Mouse (Mus musculus) megakaryocyte, embryonic 14.5 days (primary cell): ENCODE measurements around the gene Mcpt4. TPM values are rescaled to one million over a fixed set of nuclear protein-coding genes. Genes with fewer than 3 reads are reported as not detected.
"Not testable (repeated sequence)": the region's sequence is repeated elsewhere in the genome, so short reads cannot be mapped to it uniquely, and the experiment has no call there.

Experiments
- H3K27me3 ChIP-seq: replicated peaks from 2 replicates; pipeline ENCODE3; 2012; ENCODE audit warnings: inconsistent platforms
- H3K36me3 ChIP-seq: replicated peaks from 2 replicates; pipeline ENCODE3; 2012; ENCODE audit warnings: low read length, inconsistent platforms, mixed read lengths
- H3K4me1 ChIP-seq: 2 replicates; pipeline ENCODE4 v1.6.1; 2012; ENCODE audit warnings: inconsistent platforms
- H3K4me3 ChIP-seq: replicated peaks from 2 replicates; pipeline ENCODE3; 2012; ENCODE audit warnings: moderate library complexity, mild to moderate bottlenecking, inconsistent platforms
- H3K9me3 ChIP-seq: 2 replicates; pipeline ENCODE4 v1.6.1; 2012; ENCODE audit warnings: inconsistent platforms
- FLI1 ChIP-seq: IDR thresholded peaks from 2 replicates; pipeline ENCODE4 v1.6.1; 2012; ENCODE audit warnings: low read length, inconsistent platforms, mixed read lengths
- GATA1 ChIP-seq: IDR thresholded peaks from 3 replicates; pipeline ENCODE4 v1.6.1; 2012; ENCODE audit warnings: mixed read lengths, low read length, inconsistent platforms, borderline replicate concordance
- polyA plus RNA-seq: library from polyadenylated mRNA; stranded (reverse); fragments of >175 nt; gene quantifications from 2 replicates; pipeline ENCODE4 v1.2.3, GENCODE M21; 2012; ENCODE audit warnings: low replicate concordance; ENCODE audit not compliant: insufficient read depth

Gene Mcpt4
- polyA plus RNA-seq = not detected in 2 replicates

DNA sequence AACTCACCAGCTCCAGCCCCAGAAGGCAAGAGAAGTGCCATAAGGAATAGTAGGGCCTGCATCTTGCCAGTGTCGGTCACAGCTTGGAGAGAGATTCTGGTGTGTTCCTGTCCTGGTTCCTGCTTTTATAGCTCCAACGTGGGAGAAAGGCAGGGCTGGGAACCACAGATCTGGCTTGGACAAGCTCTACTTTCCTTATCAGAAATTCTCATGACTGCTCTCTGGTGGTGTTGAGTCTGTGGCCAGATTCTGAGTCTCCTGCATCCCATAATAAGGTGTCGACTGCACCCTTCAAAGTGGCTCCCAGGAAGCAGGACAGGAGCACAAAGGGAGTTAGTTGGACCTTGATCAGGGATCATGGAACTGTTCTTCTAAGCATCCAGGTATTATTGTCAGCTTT is at the start of gene Mcpt4:
Gene Mcpt4, minus strand, starts transcription at position 101 of the 400 bp plus-strand sequence.
- peaks cover 12% of the 10 kb centered on the region for H3K27me3 ChIP-seq
- not testable (repeated sequence) for H3K9me3 ChIP-seq, H3K4me1 ChIP-seq, H3K4me3 ChIP-seq, H3K36me3 ChIP-seq

DNA sequence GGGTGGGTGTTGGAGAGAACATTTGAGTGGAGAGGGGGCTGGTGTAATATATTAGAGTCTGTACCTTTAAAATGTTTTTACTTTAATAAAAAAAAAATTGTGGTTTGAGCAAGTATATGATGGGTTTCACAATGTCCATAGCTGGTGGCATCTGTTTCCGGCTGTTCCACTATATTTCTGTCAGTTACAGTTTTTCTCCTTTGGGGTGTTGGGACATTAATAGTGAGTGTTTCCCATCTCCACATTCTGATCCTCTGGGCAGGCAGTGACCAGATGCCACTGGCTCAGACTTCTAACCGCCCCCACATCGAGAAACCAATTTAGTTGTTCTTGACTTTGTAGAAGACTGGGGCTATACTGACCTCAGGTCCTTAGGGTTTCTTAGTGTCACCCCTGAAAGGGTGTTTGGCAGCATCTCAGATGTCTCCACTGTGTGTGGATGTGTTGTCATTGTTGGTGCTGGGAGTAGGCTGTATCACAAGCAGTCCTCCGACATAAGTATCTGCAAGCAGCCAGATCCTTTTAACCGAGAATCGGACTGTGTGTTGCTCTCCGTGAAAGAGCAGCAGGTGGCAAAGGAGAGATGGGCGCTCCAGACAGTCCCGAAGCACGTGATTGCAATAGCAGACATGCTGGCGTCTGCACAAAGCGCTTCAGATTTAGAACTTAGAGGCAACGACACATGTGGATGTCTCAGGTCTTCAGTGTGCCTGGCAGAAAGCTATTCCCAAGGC is 43.5 kb upstream of the Mcpt4 start:
- TF ChIP-seq FLI1 (no peak), GATA1 (no peak)
- Histone ChIP-seq H3K4me1 (no peaks in the 10 kb centered on the region), H3K9me3 (peaks cover 2% of the 10 kb centered on the region), H3K27me3 (no peaks in the 10 kb centered on the region), H3K36me3 (no peaks in the 10 kb centered on the region), H3K4me3 (no peak overlapping the region)

DNA sequence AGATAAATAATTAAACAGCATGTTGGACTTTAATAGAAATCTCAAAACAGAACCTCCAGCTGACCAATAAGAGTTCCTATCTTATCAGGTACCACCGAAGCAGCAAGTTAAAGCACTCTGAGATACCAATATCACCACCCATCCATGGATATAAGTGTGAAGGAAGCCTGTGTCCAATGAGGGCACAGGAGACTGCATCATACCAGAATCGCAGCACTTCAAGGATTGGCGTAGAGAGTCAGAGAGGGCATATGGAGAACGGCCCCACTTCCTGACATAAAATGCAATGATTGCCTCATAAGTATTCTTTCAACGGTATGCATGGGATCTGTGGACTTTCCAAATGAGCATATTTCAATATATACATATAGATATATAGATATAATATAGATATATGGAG is 42.9 kb upstream of the Mcpt4 start:
- TF ChIP-seq GATA1 = no peak
- no peak for TF ChIP-seq FLI1
- no peaks in the 10 kb centered on the region for H3K36me3 ChIP-seq
- H3K27me3 ChIP-seq = no peaks in the 10 kb centered on the region

DNA sequence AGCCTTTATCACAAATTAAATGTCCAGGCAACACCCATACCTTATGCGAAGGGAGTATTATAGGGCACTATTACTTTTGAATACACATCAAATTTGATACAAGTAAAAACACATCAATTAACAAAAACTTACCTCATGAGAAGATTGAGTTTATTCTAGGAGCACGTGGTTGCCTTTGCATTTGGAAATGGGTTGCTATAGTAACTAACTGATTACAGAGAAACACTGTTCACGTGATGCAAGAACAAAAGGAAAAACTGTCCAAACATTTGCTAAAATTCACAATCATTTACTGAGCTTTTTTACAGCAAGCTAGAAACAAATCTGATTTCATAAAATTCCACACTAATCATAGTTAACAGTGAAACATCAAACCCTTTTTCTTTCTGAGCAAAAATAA is 41.3 kb upstream of the Mcpt4 start:
- H3K9me3 ChIP-seq = peaks cover 4% of the 10 kb centered on the region
- H3K27me3 ChIP-seq = no peaks in the 10 kb centered on the region
- H3K4me3 ChIP-seq = no peak overlapping the region
- no peak for TF ChIP-seq GATA1
- no peak for TF ChIP-seq FLI1
- H3K4me1 ChIP-seq = no peaks in the 10 kb centered on the region
- H3K36me3 ChIP-seq = no peaks in the 10 kb centered on the region

More for the DNA sequence above, 42.9 kb upstream of the Mcpt4 start:
- Histone ChIP-seq H3K9me3 (peaks cover 4% of the 10 kb centered on the region), H3K4me3 (no peak overlapping the region), H3K4me1 (no peaks in the 10 kb centered on the region)

DNA sequence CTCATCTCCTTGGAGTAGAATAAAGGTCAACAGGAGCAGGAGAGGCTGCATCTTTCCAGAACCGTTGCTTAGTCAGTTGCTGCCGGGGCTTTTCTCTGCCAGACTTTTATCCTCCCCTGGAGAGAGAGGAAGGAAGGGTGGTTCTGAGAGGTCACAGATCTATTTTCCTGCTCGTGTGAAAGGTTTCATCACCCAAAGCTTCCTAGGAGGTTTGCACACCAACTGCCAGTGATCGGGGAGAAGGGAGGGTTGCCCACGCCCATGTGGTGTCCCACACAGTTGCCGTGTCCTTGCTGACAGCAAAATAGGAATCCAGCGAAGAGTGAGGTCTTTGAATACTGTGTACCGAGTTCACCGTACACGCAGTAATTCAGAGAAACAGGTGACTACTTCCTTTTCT is 40.3 kb upstream of the Mcpt4 start, which contains the start of gene Ctsg:
Gene Ctsg, minus strand, starts transcription at position 189 of the 400 bp plus-strand sequence.
- TF ChIP-seq GATA1 (no peak), FLI1 (no peak)
- Histone ChIP-seq H3K9me3 (peaks cover 4% of the 10 kb centered on the region), H3K36me3 (no peaks in the 10 kb centered on the region), H3K4me1 (no peaks in the 10 kb centered on the region), H3K4me3 (no peak within 1 kb of the TSS), H3K27me3 (no peaks in the 10 kb centered on the region)

DNA sequence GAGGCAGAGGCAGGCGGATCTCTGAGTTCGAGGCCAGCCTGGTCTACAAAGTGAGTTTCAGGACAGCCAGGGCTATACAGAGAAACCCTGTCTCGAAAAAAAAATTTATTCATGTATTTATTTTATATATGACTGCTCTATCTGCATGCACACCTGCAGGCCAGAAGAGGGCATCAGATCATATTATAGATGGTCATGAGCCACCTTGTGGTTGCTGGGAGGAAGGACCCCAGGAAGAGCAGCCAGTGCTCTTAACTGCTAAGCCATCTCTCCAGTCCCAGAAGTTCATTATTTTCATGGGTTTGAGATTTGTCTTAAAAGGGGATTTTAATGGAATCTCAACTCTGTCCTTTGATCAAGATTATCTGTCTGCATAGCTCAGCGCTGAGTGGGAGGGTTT is 36.8 kb upstream of the Mcpt4 start:
- Histone ChIP-seq H3K4me3 (no peak overlapping the region), H3K36me3 (no peaks in the 10 kb centered on the region), H3K4me1 (no peaks in the 10 kb centered on the region), H3K9me3 (peaks cover 4% of the 10 kb centered on the region), H3K27me3 (no peaks in the 10 kb centered on the region)
- TF ChIP-seq GATA1 (no peak), FLI1 (no peak)

DNA sequence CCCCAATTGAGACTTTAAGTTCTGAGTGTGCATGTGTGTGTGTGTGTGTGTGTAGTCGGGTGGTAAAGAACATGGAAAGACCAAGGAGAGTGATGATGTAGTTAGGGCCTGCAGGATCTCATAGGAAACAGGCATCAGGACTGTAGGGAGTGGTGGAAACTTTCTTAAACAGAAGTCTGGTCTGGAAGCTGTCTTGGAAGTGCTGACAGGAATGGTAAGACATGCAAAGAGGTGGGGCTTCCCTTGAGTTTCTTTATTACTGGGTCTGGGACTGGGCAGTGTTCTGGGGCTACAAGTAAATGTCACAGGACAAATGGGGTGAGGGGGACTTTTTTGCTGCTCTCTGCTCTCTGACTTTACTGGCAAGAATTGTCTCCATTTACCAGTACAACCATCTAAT is 35.5 kb upstream of the Mcpt4 start:
- Histone ChIP-seq H3K4me3 (no peak overlapping the region), H3K4me1 (no peaks in the 10 kb centered on the region), H3K27me3 (no peaks in the 10 kb centered on the region), H3K9me3 (peaks cover 4% of the 10 kb centered on the region), H3K36me3 (no peaks in the 10 kb centered on the region)
- TF ChIP-seq GATA1 (no peak), FLI1 (no peak)

DNA sequence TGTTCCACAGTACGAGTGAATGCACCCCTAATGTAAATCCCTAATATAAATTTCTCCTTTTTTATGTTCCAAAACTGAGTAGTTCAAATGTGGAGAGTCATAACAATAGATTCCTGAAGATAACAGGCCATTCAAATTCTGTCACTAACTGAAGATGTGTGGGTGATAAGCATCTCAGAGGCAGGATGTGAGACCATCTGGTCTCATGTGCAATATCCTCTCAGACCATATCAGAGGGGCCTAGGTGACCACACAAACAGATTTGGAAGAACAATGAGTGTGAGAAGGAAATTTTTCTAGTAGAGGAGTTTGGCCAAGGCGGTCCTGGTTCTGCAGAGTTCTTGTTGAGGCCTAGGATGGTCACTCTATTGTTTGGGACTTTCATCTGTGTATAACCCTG is 31.2 kb upstream of the Mcpt4 start:
- Histone ChIP-seq H3K9me3 (no peaks in the 10 kb centered on the region), H3K4me3 (no peak overlapping the region), H3K4me1 (no peaks in the 10 kb centered on the region), H3K36me3 (no peaks in the 10 kb centered on the region), H3K27me3 (peaks cover 2% of the 10 kb centered on the region)
- TF ChIP-seq FLI1 (no peak), GATA1 (no peak)

DNA sequence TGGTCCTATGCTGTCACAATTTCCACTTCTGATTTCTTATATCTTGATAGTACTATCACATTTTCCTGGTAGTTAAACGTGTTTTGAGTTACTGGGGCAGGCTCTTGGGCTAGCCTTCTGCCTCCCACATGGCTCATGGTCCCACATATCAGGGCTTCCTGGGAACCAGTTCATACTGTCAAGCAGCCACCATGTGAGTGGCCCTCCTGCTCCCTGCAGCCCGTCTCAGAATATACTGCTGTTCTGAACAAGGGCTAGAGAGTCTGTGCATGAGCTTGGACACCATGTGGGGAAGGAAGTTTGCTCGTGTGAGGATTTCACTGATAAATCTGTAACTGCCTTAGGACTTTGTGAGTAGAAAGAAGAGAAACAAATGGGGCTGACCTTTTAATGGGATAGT is 24.6 kb upstream of the Mcpt4 start:
- Histone ChIP-seq H3K27me3 (peaks cover under 1% of the 10 kb centered on the region), H3K4me1 (no peaks in the 10 kb centered on the region), H3K36me3 (no peaks in the 10 kb centered on the region), H3K9me3 (no peaks in the 10 kb centered on the region), H3K4me3 (no peak overlapping the region)
- TF ChIP-seq GATA1 (no peak), FLI1 (no peak)

DNA sequence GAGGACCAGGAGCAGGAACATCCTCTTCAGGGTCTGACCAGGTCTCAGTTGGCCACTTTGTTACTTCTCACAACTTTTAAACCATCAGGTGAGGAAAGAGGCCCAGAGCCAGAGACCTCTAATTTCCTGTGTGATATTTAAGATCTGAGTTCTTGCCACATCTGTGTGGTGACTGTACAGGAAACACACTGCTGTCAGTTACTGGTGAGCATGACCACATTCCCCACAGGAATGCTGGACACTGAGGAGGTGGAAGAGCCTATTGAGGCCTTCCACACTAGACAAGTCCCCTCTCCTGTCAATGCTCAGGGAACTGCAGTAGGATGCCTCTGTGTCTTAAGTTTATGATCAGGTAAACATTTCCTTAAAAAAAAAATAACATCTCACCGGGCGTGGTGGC is 23.1 kb upstream of the Mcpt4 start, which contains the start of gene Mcpt8:
Gene Mcpt8, minus strand, starts transcription at position 107 of the 400 bp plus-strand sequence.
- Histone ChIP-seq H3K27me3 (no peaks in the 10 kb centered on the region), H3K36me3 (no peaks in the 10 kb centered on the region), H3K4me3 (no peak within 1 kb of the TSS), H3K4me1 (no peaks in the 10 kb centered on the region), H3K9me3 (no peaks in the 10 kb centered on the region)
- TF ChIP-seq FLI1 (no peak), GATA1 (no peak)
